Mouse (Mus musculus): ENCODE results near the gene Cd7.

Gene Cd7

DNA sequence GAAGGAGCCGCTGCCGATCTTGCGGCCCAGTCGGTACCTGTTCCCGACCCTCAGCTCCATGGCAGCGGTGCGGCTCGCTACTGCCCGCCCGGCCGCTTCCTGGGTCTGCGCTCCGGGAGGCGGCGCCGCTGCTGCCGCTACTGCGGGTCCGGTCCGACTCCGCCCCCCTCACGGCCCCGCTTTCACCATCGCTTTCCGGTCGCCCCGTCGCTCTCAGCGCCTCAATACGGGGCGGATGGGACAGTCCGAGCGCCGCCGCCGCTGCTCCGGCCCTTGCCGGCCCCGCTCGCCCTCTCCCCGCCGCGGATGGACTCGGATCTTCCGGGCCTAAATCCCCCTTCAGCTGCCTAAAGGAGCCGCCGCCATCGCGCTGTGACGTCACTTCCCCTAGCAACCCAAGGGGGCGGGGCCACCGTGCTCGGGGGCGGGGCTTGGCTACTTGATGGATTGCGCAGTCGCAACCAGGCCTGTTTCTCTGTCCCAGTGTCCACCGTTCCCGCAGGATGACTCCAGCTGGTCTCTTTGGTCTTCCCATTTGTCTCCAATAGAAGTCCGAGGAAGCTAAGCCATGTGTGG, 48.2 kb downstream of the Cd7 start, which contains the start of gene Csnk1d:
Csnk1d (minus strand) TSS at position 380 of the 576 bp plus-strand sequence.
- DNase-seq (ENCODE audit: low spot score) = peak; percentile 98

DNA sequence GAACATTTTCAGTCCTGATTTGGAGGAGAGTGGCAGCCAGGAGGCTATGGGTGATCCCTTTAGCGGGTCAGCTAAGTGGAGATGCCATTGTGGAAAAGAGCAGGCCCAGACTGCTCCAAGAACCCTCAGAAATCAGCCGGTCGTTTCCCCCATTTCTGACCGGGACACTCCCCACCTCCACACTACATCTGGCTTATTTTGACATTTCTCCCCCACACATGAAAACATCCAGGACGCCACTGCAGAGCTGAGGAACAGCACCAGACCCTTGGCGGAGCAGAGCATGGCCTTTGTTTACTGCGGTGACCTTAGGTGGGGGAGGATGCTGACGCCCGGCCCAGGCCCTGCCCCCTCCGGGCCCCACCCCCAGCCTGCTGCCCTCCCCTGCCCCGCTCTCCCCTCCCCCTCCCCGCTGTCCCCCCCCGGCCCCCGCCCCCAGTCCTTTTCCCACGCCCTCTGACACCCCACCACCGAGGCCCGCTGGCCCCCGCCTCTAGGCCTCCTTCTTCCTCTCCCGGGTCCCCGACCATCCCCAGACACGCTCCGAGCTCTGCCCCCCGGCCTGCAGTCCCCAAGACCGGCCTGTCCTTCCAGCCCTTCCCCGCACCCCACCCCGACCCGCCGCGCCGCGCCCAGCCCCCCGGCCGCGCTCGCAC, 49.0 kb downstream of the Cd7 start:
- peak; percentile 76 for DNase-seq (ENCODE audit: low spot score)

GRCm38 (mm10) chr11:120989523-120989922, 49.7 kb downstream of the Cd7 start:
- DNase-seq (ENCODE audit: low spot score) = no peak

GRCm38 (mm10) chr11:120988410-120988809, 50.8 kb downstream of the Cd7 start:
- DNase-seq (ENCODE audit: low spot score) = no peak

DNA sequence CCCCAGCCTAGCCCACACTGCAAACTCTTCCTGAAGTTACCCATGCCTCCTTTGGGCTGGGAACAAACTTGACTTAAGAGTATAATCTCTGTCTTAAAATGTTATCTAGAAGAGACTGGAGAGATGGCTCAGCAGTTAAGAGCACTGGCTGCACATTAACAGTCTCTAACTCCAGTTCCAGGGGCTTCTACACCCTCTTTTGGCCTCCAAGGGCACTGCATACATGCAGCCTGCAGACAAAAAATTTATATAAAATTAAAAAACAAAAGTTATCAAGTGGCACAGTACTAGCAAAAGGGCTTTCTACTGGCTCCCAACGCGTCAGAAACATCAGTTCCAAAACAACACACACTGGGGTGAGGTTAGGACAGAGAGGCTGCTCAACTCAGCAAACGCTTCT, 51.6 kb downstream of the Cd7 start:
- DNase-seq (ENCODE audit: low spot score) = no peak

All from yolk sac, embryonic 10.5 days (tissue).